Mouse (Mus musculus) CH12.LX (cell line): Measurements from ENCODE around the gene Als2cl.
A peak's percentile ranks its signal among the peaks of the same experiment; 100 is the strongest.

Experiments used
- CHD2 ChIP-seq: IDR thresholded peaks from 2 replicates; pipeline ENCODE4 v1.6.1; 2011; ENCODE audit warnings: low read length, improper control_type of control experiment
- CTCF ChIP-seq, 2 experiments: IDR thresholded peaks in 1 of 2; conservative IDR thresholded peaks in 1 of 2; 2 replicates each; pipeline ENCODE4 v1.5.1; 2011 to 2012; ENCODE audit warnings: low read depth in 2 of 2, low read length in 2 of 2, improper control_type of control experiment in 1 of 2, inconsistent platforms in 1 of 2, mild to moderate bottlenecking in 1 of 2, moderate library complexity in 1 of 2
- EP300 ChIP-seq: IDR thresholded peaks from 2 replicates; pipeline ENCODE4 v1.6.1; 2011; ENCODE audit warnings: low read length, improper control_type of control experiment
- MAX ChIP-seq: IDR thresholded peaks from 2 replicates; pipeline ENCODE4 v1.6.1; 2011; ENCODE audit warnings: low read length, improper control_type of control experiment
- NRF1 ChIP-seq: IDR thresholded peaks from 2 replicates; pipeline ENCODE4 v1.6.1; 2014; ENCODE audit warnings: low read depth, mild to moderate bottlenecking, inconsistent platforms, low read length, improper control_type of control experiment, moderate library complexity
- POLR2A ChIP-seq: IDR thresholded peaks from 2 replicates; pipeline ENCODE4 v1.6.1; 2011; ENCODE audit warnings: low read depth, mild to moderate bottlenecking, improper control_type of control experiment, low read length
- USF2 ChIP-seq: conservative IDR thresholded peaks from 2 replicates; pipeline ENCODE4 v1.6.1; 2011; ENCODE audit warnings: low read depth, low read length, improper control_type of control experiment

DNA sequence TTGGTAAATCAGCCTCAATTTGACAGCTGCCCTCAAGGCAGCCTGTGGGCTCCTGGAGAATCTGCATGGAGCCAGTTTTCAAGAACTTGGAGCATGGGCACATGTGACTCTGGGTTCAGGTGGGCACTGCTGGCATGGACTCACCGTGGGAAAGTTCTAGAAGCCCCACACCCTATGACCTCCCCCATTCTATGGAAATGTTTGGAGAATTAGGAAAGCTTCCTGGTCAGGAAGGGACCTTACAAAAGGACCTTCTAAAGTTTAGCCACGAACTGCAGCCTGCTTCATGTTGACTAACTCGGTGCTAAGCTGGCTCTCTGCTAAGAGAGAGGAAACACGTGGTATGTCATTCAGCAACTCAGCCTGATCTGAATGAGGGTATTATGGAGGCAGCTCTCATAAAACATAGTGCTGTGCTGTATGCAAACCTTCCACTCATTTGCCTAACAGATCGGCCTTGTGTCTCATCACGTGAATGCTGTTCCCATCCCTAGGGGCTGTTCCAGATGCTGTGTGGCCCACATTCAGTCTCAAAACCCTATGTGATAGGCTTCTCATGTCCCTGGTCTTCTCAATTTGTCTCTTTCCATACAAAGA is 29.8 kb downstream of the Als2cl start:
- TF ChIP-seq EP300, result no peak
- no peak for TF ChIP-seq USF2
- TF ChIP-seq CTCF (conservative IDR thresholded peaks at IDR 0.05 in 1 of 2, IDR thresholded peaks at IDR 0.05 in 1 of 2; ENCODE audit: low read depth in 2 of 2, low read length in 2 of 2), result no peak
- TF ChIP-seq POLR2A, result no peak
- TF ChIP-seq CHD2, result no peak
- no peak for TF ChIP-seq NRF1
- TF ChIP-seq MAX, result peak; percentile 73
